Mouse (Mus musculus) gastrocnemius, adult 2 months (tissue): ENCODE measurements around the gene Gm21776. TPM values are rescaled to one million over a fixed set of nuclear protein-coding genes. Genes with fewer than 3 reads are reported as not detected.
"Not testable (repeated sequence)": the region's sequence is repeated elsewhere in the genome, so short reads cannot be mapped to it uniquely, and the experiment has no call there.

Source experiments
- DNase-seq: peaks from one replicate; pipeline ENCODE4 v3.0.0; 2022
- H3K27ac ChIP-seq: fragments of 200-600 bp; 2 replicates; pipeline ENCODE4 v1.8.1; 2022; ENCODE audit warnings: mild to moderate bottlenecking
- H3K4me3 ChIP-seq: fragments of 200-600 bp; 2 replicates; pipeline ENCODE4 v1.8.1; 2022; ENCODE audit warnings: mild to moderate bottlenecking, moderate library complexity
- intact Hi-C: fragments of 180-260 bp; cut with DNase I; formaldehyde crosslinking; loops from one replicate; pipeline ENCODE4 v1.15.1; 2025
- long read RNA-seq, 2 experiments: library from polyadenylated mRNA; stranded (forward); transcript quantifications; one replicate each; pipeline ENCODE4 v2.0.0; 2021
- total RNA-seq, 2 experiments: library from RNA; stranded (reverse); gene quantifications; 2 replicates each; pipeline ENCODE4 v1.2.3; 2021

Gm21776 gene
- total RNA-seq, result not detected
- long read RNA-seq, experiment 1, result 0 reads
- long read RNA-seq, experiment 2, result 0 reads

- H3K4me3 ChIP-seq, H3K27ac ChIP-seq, DNase-seq, intact Hi-C loops: not testable (repeated sequence)
Measured at GRCm38 (mm10) chrY:76378362-76378761, at the start of gene Gm21776. Gm21776 (plus strand) TSS chrY:76378662.
